Mouse (Mus musculus) gastrocnemius, adult 2 months (tissue): Measurements from ENCODE around the gene H1fnt. TPM values are rescaled to one million over a fixed set of nuclear protein-coding genes. Genes with fewer than 3 reads are reported as not detected.

ENCODE experiments used
- DNase-seq: peaks from one replicate; pipeline ENCODE4 v3.0.0; 2022
- H3K27ac ChIP-seq: fragments of 200-600 bp; 2 replicates; pipeline ENCODE4 v1.8.1; 2022; ENCODE audit warnings: mild to moderate bottlenecking
- H3K4me3 ChIP-seq: fragments of 200-600 bp; 2 replicates; pipeline ENCODE4 v1.8.1; 2022; ENCODE audit warnings: mild to moderate bottlenecking, moderate library complexity
- CTCF ChIP-seq: fragments of 200-600 bp; IDR thresholded peaks from 2 replicates; pipeline ENCODE4 v1.8.1; 2022; ENCODE audit warnings: antibody characterized with exemption, mild to moderate bottlenecking, moderate library complexity
- intact Hi-C: fragments of 180-260 bp; cut with DNase I; formaldehyde crosslinking; loops from one replicate; pipeline ENCODE4 v1.15.1; 2025
- long read RNA-seq, 2 experiments: library from polyadenylated mRNA; stranded (forward); transcript quantifications; one replicate each; pipeline ENCODE4 v2.0.0; 2021
- total RNA-seq, 2 experiments: library from RNA; stranded (reverse); gene quantifications; 2 replicates each; pipeline ENCODE4 v1.2.3; 2021

Gene H1fnt
- not detected for total RNA-seq
- long read RNA-seq, experiment 1 = 0 reads
- long read RNA-seq, experiment 2 = 0 reads

DNA sequence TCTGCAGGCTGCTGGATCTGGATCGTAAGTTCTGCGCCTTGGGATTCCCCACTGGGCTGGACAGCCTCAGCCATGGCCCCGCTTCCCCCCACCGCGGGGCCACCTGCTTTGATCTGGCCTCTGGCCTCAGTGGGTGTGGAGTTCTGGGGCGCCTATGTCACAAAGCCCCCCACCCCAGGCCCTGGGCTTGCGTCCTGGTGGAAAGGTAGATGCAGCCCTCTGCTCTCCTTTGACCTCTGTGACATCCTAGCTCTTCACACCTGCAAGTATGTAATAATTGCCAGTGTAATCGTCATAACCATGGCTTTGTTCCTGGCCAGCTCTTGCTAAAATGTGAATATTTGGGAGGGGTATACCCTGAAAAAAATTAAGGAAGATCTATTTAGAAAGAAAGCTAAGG lies at the start of gene H1fnt:
H1fnt (minus strand) TSS at position 101 of the 400 bp plus-strand sequence.
- no peak for TF ChIP-seq CTCF
- intact Hi-C loops = no loop called here
- Histone ChIP-seq H3K4me3 (no peak within 1 kb of the TSS), H3K27ac (no peak within 1 kb of the TSS)
- DNase-seq = no peak

DNA sequence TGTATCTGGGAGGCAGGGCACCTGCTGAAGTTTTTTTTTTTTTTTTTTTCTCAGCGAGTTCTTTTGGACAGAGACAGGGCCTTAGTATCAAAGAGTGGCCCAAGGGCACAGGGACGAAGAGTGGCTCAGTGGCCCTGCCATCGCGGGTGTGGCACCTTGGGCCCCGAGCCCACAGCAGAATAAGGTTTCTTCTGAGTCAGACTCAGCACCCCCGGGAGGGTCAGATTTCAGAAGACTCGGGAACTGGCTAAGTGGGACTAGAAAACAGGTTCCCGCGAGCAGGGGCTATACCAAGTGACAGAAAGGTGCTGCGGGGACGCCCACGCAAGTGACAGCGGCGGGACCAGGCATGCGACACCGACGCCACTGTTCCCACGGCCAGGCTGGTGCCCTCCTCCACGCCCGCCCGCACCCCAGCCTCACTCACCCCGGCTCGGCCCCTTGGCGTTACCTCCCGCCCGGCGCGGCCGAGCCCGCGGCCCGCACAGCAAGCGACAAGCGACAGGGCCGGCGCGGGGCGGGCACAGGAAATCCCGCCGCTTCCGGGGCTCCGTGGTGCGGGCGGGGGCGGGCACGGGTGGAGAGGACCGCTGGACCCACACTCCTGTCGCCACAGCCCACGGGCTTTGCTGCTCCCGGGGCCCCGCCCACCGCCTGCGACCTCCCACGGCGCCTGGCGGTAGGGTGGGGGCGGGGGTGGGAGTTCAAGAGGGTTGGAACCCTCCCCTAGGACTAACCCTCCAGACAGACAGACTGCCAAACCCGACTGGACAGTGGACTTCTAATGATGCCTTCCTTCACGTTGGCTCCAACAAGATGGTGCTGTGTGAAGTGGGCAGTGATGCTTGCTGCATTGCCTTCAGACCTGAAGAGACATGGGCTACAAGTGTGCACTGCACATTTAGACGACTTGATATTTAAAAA lies 38.8 kb upstream of the H1fnt start, which contains the start of gene Zfp641:
Zfp641 (minus strand) TSS at position 534 of the 924 bp plus-strand sequence.
- intact Hi-C loops = loop anchor here (1.0 to 10.0 kb wide), 2 partner anchors 115 to 211 kb away; no protein-coding TSS in a partner anchor
- no peak for TF ChIP-seq CTCF
- DNase-seq = peak; percentile 80
- H3K27ac ChIP-seq = peak within 1 kb of the TSS; percentile 94
- H3K4me3 ChIP-seq = peak within 1 kb of the TSS; percentile 78

DNA sequence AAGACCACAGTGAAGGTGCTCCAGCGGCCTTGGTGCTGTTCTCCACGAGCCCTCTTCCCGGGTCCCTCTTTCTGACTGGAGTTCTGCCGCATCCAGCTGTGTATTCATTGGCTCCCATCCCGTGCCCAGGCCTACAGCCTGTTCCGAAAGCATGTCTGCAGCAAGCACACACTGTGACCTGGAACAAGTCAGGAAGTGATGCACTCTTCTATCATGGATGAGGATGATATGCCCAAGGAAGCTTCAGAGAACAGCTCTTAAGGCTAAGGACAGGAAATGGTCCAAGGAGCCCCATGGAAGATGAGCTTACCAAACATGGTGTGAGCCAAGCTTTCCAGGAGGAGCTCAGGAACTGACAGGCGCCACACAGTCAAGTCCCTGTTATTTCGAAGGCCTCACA lies 36.6 kb upstream of the H1fnt start:
- no peak for DNase-seq
- intact Hi-C loops = loop anchor here (10.0 kb wide), 1 partner anchor 209 kb away; no protein-coding TSS in a partner anchor
- H3K4me3 ChIP-seq = no peak overlapping the region
- no peak overlapping the region for H3K27ac ChIP-seq
- no peak for TF ChIP-seq CTCF

DNA sequence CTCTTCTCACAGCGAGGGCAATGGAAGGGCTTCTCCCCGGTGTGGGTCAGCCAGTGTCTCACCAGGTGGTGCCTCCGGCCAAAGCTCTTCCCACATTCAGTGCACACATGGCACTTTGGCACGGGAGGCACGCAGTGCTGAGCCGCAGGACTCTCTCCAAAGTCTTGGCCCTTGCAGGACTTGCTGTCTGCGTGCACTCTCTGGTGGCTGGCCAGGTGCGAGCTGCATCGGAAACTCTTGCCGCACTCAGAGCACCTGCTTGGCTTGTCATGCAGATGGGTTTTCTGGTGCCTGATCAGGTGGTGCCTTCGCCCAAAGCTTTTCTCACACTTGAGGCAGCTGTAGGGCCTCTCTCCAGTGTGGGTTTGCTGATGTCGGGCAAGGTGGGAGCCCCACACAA lies 31.5 kb upstream of the H1fnt start:
- Histone ChIP-seq H3K27ac (peak overlapping the region; percentile 77), H3K4me3 (no peak overlapping the region)
- peak; percentile 90 for DNase-seq
- intact Hi-C loops = no loop called here
- TF ChIP-seq CTCF = no peak; the same call in 1 of the 2 replicates

DNA sequence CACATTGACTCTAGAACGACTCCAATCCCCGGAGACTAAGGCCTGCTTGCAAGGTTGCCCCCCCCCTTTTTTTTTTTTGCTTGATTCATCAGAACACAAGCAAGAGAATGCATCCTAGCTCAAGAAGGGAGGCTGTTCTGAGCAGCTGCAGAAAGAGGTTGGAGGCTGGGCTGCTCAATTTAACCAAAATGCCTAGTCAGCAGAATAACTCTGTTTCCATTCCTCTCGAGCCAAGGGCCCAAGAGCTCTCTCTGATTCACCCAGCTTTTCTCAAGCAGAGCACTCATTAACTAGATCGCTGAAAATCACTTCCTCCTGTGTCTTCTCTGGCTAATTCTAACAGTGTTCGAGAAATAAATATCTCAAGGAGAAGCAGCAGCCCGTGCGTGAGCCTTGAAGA lies 29.3 kb upstream of the H1fnt start:
- intact Hi-C loops = no loop called here
- Histone ChIP-seq H3K4me3 (no peak overlapping the region), H3K27ac (no peak overlapping the region)
- TF ChIP-seq CTCF = no peak
- DNase-seq = no peak

DNA sequence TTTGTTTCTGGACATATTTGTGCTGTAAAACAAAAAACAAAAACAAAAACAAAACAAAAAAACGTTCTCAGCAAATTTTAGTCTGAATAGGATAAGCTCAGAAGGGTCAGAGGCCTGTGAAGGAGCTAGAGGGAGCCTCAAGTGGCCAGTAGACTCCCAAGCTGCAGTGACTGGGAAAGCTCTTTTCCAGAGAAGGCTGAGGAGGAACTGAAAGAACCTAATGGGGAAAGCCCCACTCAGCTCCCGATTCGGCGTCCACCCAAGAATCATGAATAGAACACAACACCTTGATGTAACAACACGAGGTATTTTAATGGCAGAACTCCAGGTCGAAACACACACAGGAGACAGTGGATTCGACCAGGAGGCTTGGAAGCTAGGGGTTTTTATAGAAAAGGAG lies 683 bp upstream of the H1fnt start:
- intact Hi-C loops = no loop called here
- H3K27ac ChIP-seq = no peak overlapping the region
- DNase-seq = no peak
- no peak overlapping the region for H3K4me3 ChIP-seq
- TF ChIP-seq CTCF = no peak

DNA sequence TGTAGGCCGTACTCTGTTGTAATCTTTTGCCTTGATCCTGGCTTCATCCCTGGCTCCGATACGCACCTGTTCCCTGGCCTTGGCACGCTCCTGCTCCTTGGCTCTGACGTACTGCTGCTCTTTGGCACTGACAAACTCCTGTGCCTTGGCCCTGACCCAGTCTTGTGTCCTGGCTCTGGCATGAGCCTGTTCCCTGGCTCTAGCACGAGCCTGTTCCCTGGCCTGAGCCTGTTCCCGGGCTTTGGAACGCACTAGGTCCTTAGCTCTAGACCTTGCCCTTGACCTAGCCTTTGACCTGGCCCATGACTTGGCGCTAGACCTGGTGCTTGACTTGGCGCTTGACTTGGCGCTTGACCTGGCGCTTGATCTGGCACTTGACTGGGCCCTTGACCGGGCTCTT lies 822 bp downstream of the H1fnt start:
- no peak overlapping the region for H3K27ac ChIP-seq
- TF ChIP-seq CTCF = no peak
- DNase-seq = peak; percentile 61
- H3K4me3 ChIP-seq = no peak overlapping the region
- intact Hi-C loops = no loop called here

DNA sequence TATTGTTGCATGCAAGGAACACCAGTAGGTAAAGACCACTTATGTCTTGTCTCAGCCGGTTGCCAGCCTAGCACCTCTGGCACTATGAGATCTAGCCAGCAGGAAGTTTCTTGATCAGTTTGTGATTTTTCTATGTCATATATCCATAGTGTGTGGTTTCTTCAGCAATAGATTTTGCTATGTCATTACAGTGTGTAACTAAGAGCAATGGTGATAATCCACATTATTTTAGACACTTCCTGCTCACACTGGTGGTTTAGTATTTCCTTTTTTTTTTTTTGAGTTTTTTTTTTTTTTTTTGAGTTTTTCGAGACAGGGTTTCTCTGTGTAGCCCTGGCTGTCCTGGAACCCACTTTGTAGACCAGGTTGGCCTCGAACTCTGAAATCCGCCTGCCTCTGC lies 21.7 kb downstream of the H1fnt start:
- intact Hi-C loops = no loop called here
- TF ChIP-seq CTCF = no peak
- H3K4me3 ChIP-seq = no peak overlapping the region
- no peak overlapping the region for H3K27ac ChIP-seq
- no peak for DNase-seq

DNA sequence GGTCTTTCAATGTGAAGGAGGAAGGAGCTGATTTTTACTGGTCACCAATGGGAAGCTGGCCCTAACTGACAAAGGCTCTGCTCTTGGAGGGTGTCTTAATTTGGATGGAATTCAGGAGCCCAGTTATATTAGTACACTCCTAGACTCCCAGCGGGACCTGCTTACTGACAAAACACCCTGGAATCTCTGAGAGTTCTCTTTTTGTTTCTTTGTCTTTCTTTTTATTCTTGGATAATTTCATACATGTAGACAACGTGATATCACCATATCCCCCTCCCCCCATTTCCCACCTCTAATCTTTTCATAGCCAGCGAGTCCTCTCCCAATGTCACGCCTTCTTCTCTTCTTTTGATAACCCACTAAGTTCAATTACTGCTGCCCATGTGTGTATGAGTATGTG lies 22.7 kb downstream of the H1fnt start, which contains the start of gene Olfr286:
Olfr286 (minus strand) TSS at position 101 of the 400 bp plus-strand sequence.
- DNase-seq = no peak
- intact Hi-C loops = no loop called here
- Histone ChIP-seq H3K27ac (no peak within 1 kb of the TSS), H3K4me3 (no peak within 1 kb of the TSS)
- no peak for TF ChIP-seq CTCF

DNA sequence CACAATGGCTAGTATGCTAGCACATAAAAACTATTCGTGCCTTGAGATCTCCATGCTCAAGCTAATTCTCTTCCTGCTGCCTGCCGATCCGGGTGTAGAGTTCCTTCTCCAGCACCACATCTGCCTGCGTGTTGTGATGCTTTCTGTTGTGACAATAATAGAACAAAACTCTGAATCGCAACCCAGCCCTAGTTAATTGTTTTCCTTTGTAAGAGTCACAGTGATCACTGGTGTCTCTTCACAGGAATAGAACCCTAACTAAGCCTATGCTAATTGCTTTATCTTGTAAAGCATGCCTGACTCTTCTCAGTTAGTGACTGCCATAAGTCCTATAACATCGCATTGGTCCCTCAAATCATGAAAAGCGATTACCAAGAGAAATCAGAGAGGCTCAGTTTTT lies 31.0 kb downstream of the H1fnt start:
- intact Hi-C loops = no loop called here
- H3K27ac ChIP-seq = no peak overlapping the region
- no peak for DNase-seq
- no peak overlapping the region for H3K4me3 ChIP-seq
- TF ChIP-seq CTCF = no peak

DNA sequence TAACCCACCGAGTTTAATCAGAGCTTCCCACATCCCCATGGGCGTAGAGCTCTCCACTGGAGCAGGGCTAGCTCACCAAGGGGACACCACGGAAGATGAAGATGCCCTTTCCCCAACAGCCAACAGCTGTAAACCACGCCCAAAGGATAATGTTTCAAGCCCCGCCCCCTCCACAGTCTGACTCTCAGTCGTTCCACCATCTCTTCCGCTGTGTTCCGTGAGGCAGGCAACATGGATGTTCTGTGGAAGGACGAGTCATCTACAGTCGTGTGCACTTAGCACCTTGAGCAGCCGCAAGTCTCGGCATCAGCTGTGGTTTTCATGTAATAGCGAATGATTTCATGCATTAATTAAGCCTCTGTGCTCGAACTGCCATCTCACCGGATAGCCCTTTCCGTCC lies 31.5 kb downstream of the H1fnt start:
- no peak overlapping the region for H3K27ac ChIP-seq
- no peak for DNase-seq
- no peak overlapping the region for H3K4me3 ChIP-seq
- intact Hi-C loops = no loop called here
- no peak for TF ChIP-seq CTCF

DNA sequence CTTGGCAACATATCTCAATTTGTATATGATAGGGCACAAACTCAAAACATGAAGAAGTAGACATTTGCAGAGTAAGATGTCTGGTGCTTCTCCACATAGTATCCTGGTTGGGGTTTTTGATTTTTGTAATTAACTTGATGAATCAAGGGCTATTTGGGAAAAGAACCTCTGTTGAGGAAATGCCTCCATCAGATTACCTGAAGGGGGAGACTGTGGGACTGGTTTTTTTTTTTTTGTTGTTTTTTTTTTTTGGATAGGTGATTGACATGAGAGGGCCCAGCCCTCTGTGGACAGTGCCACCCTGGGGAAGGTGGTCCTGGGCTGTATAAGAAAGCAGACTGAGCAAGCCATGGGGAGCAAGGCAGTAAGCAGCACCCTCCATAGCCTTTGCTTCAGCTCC lies 34.7 kb downstream of the H1fnt start:
- H3K4me3 ChIP-seq = no peak overlapping the region
- H3K27ac ChIP-seq = no peak overlapping the region
- TF ChIP-seq CTCF = no peak
- DNase-seq = no peak
- intact Hi-C loops = no loop called here

DNA sequence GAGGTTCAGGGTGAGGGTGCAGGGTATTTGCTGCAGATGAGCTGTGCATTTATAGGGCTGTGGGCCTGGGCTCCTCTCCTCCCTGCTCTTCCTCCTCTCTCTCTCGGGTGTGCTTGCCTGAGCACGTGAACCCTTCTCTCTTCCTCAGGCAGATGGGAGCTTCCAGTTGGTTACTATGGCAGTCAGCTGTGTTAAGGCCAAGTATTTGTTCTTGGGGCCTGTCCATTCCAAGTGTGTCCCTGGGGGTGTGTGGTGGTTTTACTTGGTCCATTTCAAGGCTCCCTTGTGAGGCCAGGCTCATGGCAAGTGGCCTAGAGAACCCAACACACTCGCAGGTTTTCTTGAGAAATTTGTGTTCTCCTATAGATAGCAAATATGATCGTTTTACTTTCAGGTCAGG lies 36.2 kb downstream of the H1fnt start, which contains the start of the genes Gm44579 and Olfr287:
Gm44579 (minus strand) TSS at position 101 of the 400 bp plus-strand sequence.
Olfr287 (minus strand) TSS at position 180 of the 400 bp plus-strand sequence.
- Histone ChIP-seq H3K27ac (no peak within 1 kb of the TSS), H3K4me3 (no peak within 1 kb of the TSS)
- DNase-seq = no peak
- no peak for TF ChIP-seq CTCF
- intact Hi-C loops = no loop called here
